Mouse (Mus musculus): ENCODE data around the gene Ttc39d. TPM values are rescaled to one million over a fixed set of nuclear protein-coding genes. Genes with fewer than 3 reads are reported as not detected.
"Not testable (repeated sequence)": the region's sequence is repeated elsewhere in the genome, so short reads cannot be mapped to it uniquely, and the experiment has no call there.

Gene Ttc39d
- polyA plus RNA-seq, 1 experiment from 2014 or later: not detected

DNA sequence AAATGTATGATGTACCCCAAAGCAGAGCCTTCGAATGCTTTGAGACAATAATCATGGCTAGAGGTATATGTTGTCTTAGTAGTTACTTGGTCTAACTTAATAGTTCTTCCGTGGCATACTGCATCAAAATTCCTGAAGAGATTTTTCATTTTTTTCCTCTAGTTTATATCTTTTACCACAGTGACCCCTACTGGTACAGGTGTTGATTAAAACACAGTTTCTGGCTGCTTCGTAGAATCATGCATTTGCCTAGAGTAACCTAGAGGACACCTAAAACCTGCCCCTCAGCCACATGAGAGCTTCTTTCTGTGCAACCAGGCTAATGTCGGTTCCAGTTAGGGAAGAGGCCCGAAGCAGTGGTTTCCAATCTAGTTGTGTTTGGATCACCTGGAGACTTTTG lies 14.2 kb upstream of the Ttc39d start:
- no peak overlapping the region for H3K9ac ChIP-seq
- no peak overlapping the region for H3K4me3 ChIP-seq (ENCODE audit: low read depth, low read length)
- H3K9me3 ChIP-seq (ENCODE audit: low read depth, low read length): no peaks in the 10 kb centered on the region
- H3K27ac ChIP-seq (ENCODE audit: low read depth): no peak overlapping the region
- H3K36me3 ChIP-seq (ENCODE audit: insufficient read depth): peaks cover 19% of the 10 kb centered on the region
- H3K4me1 ChIP-seq (ENCODE audit: insufficient read depth): no peaks in the 10 kb centered on the region
- DNase-seq (peak; percentile 80), ATAC-seq (ENCODE audit: insufficient read depth) (no peak)
- H3K4me2 ChIP-seq: no peak overlapping the region
- WGBS: 65% methylated on average over 5 of the region's 5 CpGs
- no peaks in the 10 kb centered on the region for H3K27me3 ChIP-seq (ENCODE audit: insufficient read depth, low read length)
- peak; percentile 49 for TF ChIP-seq CTCF (IDR thresholded peaks at IDR 0.05; ENCODE audit: low read depth)

DNA sequence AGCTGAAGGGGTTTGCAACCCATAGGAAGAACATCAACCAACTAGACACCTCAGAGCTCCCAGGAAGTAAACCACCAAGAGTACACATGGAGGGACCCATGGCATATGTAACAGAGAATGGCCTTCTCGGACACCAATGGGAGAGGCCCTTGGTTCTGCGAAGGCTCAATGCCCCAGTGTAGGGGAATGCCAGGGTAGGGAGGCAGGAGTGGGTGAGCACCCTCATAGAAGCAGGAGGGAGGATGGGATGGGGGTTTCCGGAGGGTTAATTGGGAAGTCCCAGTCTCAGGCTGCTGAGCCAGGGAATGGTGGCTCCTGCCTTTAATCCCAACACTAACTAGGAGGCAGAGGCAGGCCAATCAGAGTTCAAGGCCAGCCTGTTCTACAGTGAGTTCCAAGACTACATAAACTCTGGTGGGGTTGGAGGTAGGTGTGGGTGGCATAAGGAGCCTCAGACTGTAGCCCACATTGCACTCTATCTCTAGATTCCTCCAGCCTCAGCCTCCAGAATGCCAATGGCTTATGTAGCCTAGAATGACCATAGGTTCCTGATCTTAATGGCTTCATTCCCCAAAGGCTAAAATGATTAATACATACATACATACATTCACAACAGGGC lies 8.0 kb upstream of the Ttc39d start:
- H3K4me1 ChIP-seq (ENCODE audit: insufficient read depth): no peaks in the 10 kb centered on the region
- H3K9me3 ChIP-seq (ENCODE audit: low read depth, low read length): no peaks in the 10 kb centered on the region
- no peak for DNase-seq
- H3K27me3 ChIP-seq (ENCODE audit: insufficient read depth, low read length): no peaks in the 10 kb centered on the region
- WGBS: 91% methylated on average over 3 of the region's 3 CpGs
- no peak for TF ChIP-seq CTCF (IDR thresholded peaks at IDR 0.05; ENCODE audit: low read depth)
- H3K9ac ChIP-seq: no peak overlapping the region
- no peak overlapping the region for H3K27ac ChIP-seq (ENCODE audit: low read depth)
- no peak overlapping the region for H3K4me2 ChIP-seq
- H3K36me3 ChIP-seq (ENCODE audit: insufficient read depth): peaks cover 74% of the 10 kb centered on the region
- ATAC-seq (ENCODE audit: insufficient read depth): peak; percentile 21; the same call in 1 of the 2 replicates
- no peak overlapping the region for H3K4me3 ChIP-seq (ENCODE audit: low read depth, low read length)

DNA sequence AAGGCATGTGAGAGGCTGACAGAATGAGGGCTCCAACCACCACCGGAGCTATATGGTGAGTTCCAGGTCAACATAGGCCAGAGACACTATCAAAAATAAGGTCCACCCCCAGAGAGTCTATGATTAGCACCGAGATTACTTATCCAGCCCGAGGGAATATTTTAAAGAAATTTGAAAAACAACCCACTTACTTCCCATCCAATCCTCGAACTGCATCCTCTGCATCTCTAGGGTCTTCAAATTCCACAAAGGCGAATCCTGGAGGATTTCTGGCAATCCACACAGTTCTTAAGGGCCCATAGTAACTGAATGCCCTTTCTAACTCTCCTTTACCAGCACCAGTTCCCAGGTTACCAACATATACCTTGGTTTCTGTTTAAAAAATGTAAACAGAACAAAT lies 1.6 kb upstream of the Ttc39d start:
- no peak for TF ChIP-seq CTCF (IDR thresholded peaks at IDR 0.05; ENCODE audit: low read depth)
- H3K4me2 ChIP-seq: peak overlapping the region; percentile 93
- peaks cover 53% of the 10 kb centered on the region for H3K36me3 ChIP-seq (ENCODE audit: insufficient read depth)
- H3K27ac ChIP-seq (ENCODE audit: low read depth): peak overlapping the region; percentile 99; the same call in 1 of the 2 replicates
- H3K9ac ChIP-seq: peak overlapping the region; percentile 99
- DNase-seq (no peak), ATAC-seq (ENCODE audit: insufficient read depth) (no peak)
- H3K9me3 ChIP-seq (ENCODE audit: low read depth, low read length): no peaks in the 10 kb centered on the region
- 10% methylated on average over 5 of the region's 5 CpGs for WGBS
- H3K4me3 ChIP-seq (ENCODE audit: low read depth, low read length): peak overlapping the region; percentile 97
- no peaks in the 10 kb centered on the region for H3K4me1 ChIP-seq (ENCODE audit: insufficient read depth)
- H3K27me3 ChIP-seq (ENCODE audit: insufficient read depth, low read length): no peaks in the 10 kb centered on the region

DNA sequence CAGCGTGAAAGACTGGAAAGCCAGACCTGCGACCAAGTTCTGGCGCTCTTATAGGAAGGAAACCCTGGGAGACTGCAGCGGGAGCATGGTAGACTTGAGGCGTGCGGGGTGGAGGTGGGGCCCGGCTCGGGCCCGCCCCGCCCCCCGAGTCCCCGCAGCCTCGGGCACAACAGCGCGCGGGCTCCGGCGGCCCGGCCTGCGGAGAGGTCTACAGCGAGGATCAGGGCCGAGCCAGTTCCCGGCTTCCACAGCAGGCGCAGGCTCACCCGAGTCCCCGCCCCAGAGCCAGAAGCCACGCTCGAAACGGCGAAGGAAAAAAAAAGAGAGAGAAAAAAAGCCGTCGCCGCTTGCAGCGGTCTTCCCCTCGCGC lies 974 bp upstream of the Ttc39d start:
- Histone ChIP-seq H3K9ac (peak overlapping the region; percentile 99), H3K4me3 (ENCODE audit: low read depth, low read length) (peak overlapping the region; percentile 97), H3K36me3 (ENCODE audit: insufficient read depth) (peaks cover 47% of the 10 kb centered on the region), H3K9me3 (ENCODE audit: low read depth, low read length) (no peaks in the 10 kb centered on the region), H3K4me1 (ENCODE audit: insufficient read depth) (no peaks in the 10 kb centered on the region), H3K27me3 (ENCODE audit: insufficient read depth, low read length) (no peaks in the 10 kb centered on the region), H3K4me2 (peak overlapping the region; percentile 93), H3K27ac (ENCODE audit: low read depth) (peak overlapping the region; percentile 99)
- DNase-seq: no peak
- WGBS: 0% methylated on average over 36 of the region's 36 CpGs
- no peak for TF ChIP-seq CTCF (IDR thresholded peaks at IDR 0.05; ENCODE audit: low read depth)
- peak; percentile 64 for ATAC-seq (ENCODE audit: insufficient read depth)

DNA sequence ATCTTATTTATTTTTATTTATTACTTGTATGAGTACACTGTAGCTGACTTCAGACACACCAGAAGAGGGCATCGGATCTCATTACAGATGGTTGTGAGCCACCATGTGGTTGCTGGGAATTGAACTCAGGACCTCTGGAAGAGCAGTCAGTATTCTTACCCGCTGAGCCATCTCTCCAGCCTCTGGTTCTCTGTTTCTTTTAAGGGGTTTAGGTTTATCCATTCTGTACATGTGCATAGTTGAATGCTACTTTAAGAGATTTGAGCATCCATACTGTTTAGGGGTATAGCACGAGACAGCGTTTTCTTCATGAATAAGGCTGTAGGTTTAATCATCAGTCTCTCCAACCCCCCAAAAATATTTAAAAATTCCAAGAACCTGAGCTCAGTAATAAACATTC lies 6.7 kb downstream of the Ttc39d start:
- H3K27me3 ChIP-seq (ENCODE audit: insufficient read depth, low read length); H3K27ac ChIP-seq (ENCODE audit: low read depth); H3K9me3 ChIP-seq (ENCODE audit: low read depth, low read length); H3K36me3 ChIP-seq (ENCODE audit: insufficient read depth); H3K4me3 ChIP-seq (ENCODE audit: low read depth, low read length); DNase-seq; H3K4me1 ChIP-seq (ENCODE audit: insufficient read depth); H3K9ac ChIP-seq; ATAC-seq (ENCODE audit: insufficient read depth); H3K4me2 ChIP-seq: not testable (repeated sequence)
- WGBS: 93% methylated on average over 4 of the region's 4 CpGs

DNA sequence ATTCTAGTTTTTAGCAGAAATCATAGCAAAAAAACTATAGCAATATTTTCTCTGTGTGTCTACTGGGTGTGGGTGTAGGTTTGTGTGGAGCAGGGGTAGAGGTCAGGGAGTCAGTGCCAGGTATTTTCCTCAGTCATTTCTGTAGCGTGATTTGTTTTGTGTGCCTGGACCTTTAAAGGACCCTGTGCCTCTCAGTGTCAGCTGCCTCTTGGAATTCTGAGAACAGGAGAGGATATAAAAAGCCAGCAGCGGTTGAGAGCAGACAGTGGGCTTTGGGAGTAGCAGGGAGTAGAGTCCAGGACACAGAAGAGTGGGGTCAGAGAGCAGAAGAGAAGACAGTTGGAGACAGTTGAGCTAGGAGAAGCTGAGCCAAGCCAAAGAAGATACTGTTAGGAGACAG lies 12.9 kb downstream of the Ttc39d start:
- H3K9ac ChIP-seq: no peak overlapping the region
- H3K4me1 ChIP-seq (ENCODE audit: insufficient read depth): no peaks in the 10 kb centered on the region
- H3K9me3 ChIP-seq (ENCODE audit: low read depth, low read length): no peaks in the 10 kb centered on the region
- no peak overlapping the region for H3K4me3 ChIP-seq (ENCODE audit: low read depth, low read length)
- no peaks in the 10 kb centered on the region for H3K36me3 ChIP-seq (ENCODE audit: insufficient read depth)
- no peak for TF ChIP-seq CTCF (IDR thresholded peaks at IDR 0.05; ENCODE audit: low read depth)
- DNase-seq (no peak), ATAC-seq (ENCODE audit: insufficient read depth) (no peak)
- 68% methylated on average over 2 of the region's 2 CpGs for WGBS
- H3K4me2 ChIP-seq: no peak overlapping the region
- H3K27me3 ChIP-seq (ENCODE audit: insufficient read depth, low read length): no peaks in the 10 kb centered on the region
- no peak overlapping the region for H3K27ac ChIP-seq (ENCODE audit: low read depth)

DNA sequence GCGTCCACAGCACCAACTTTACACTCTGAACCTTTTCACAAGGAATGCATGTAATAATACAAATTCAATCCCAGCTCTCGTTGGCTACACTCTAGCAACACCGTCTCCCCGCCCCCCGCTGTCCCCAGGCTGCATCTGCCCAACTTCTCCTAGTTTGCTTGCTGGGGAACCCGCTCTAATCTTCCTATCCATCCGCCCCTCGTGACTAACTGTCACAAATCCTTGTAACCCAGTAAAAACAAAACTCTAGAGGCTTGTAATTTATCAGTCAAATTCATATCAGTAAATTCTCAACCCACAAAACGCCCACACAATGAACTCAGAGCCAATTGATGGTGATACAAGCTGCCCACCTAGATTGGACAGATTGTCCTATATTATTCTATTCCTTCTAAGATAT lies 13.9 kb downstream of the Ttc39d start:
- Histone ChIP-seq H3K27ac (ENCODE audit: low read depth) (no peak overlapping the region), H3K9me3 (ENCODE audit: low read depth, low read length) (no peaks in the 10 kb centered on the region), H3K4me3 (ENCODE audit: low read depth, low read length) (no peak overlapping the region), H3K9ac (no peak overlapping the region), H3K4me1 (ENCODE audit: insufficient read depth) (no peaks in the 10 kb centered on the region), H3K36me3 (ENCODE audit: insufficient read depth) (no peaks in the 10 kb centered on the region), H3K27me3 (ENCODE audit: insufficient read depth, low read length) (no peaks in the 10 kb centered on the region), H3K4me2 (no peak overlapping the region)
- TF ChIP-seq CTCF (IDR thresholded peaks at IDR 0.05; ENCODE audit: low read depth): no peak
- ATAC-seq (ENCODE audit: insufficient read depth) (no peak), DNase-seq (no peak)
- 61% methylated on average over 9 of the region's 9 CpGs for WGBS

Measured in lung, embryonic 14.5 days (tissue).